Mouse (Mus musculus): ENCODE data around the gene Ttc3.

DNA sequence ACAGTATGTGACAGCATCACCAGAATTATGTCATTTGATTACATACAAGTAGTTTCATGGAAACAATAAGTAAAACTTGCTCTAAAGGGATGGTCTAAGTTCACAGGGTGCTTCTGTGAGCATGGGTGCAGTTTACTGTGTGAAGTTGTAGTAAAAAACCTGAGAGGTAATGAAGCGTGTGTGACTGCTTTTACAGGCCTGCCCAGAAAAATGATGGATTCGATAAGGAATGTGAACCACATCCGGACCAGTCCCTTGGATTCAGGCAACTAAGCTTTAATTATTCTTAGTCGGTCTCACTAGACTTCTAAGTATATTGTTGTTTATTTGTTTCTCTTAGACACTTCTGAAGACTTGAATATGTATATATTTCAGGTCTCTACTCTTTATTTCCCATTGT is 82.3 kb downstream of the Ttc3 start:
- TF ChIP-seq CTCF (IDR thresholded peaks at IDR 0.05; ENCODE audit: low read depth) (no peak), EP300 (optimal IDR thresholded peaks at IDR 0.05) (no peak)
